Mouse (Mus musculus): ENCODE measurements around the gene Cc2d2b.

DNA sequence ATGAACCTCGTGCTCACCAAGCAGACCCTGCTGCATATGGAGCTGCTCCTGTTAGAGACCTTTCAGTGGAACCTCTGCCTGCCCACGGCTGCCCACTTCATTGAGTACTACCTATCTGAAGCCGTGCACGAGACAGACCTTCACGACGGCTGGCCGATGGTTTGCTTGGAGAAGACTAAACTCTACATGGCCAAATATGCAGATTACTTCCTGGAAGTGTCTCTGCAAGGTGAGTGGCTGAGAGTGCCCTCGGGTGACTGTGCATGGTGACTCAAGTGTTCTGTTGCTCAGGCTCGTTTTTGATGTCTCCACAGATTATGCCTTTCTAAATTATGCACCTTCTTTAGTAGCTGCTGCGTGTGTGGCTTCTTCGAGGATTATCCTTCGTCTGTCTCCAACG is 96.2 kb downstream of the Cc2d2b start:
- TF ChIP-seq CTCF (IDR thresholded peaks at IDR 0.05; ENCODE audit: control insufficient read depth, insufficient read depth, low read length) (no peak), POLR2A (IDR thresholded peaks at IDR 0.05; ENCODE audit: borderline replicate concordance, control insufficient read depth, low read depth, low read length) (no peak)
